Mouse (Mus musculus) lung, postnatal 25 days (tissue): ENCODE measurements around the gene Dnase1.
"Not testable (repeated sequence)": the region's sequence is repeated elsewhere in the genome, so short reads cannot be mapped to it uniquely, and the experiment has no call there.

Experiments
- DNase-seq: peaks from one replicate; pipeline ENCODE4 v3.0.0; 2022; ENCODE audit warnings: low spot score

The Dnase1 gene

DNA sequence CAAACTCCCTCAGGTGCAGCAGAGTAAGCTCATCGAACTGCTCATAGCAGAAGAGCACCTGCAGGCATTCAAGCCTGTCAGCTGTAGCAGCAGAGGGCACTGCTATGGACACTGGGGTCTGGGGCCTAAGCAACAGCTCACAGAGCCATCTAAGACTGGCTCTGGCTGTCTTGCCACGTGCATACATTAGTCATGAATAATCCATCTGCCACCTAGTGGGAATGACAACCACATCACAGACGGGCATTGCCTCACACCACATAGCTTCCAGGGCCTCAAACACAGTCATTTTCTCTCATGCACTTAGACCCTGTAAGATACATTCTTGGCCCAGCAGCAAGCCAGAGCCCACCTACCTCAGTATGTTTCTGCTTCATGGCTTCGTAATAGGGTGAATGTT is 8.8 kb downstream of the Dnase1 start:
- no peak for DNase-seq

GRCm38 (mm10) chr16:4052601-4053000 is 15.9 kb downstream of the Dnase1 start:
- DNase-seq, result no peak

DNA sequence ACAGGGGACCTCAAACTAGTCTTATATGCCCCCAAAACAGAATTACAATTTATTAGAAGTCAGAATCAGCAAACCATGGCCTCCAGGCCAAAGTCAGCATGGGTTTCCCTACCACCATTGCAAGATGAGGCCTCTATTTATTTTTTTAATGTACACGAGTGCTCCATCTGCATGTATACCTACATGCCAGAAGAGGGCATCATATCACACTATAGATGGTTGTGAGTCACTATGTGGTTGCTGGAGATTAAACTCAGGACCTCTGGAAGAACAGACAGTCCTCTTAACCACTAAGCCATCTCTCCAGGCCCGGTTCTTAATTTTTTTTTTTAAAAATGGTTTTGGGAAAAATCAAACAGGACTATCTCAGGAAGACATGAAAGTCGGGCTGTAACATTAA is 17.1 kb downstream of the Dnase1 start:
- no peak for DNase-seq

DNA sequence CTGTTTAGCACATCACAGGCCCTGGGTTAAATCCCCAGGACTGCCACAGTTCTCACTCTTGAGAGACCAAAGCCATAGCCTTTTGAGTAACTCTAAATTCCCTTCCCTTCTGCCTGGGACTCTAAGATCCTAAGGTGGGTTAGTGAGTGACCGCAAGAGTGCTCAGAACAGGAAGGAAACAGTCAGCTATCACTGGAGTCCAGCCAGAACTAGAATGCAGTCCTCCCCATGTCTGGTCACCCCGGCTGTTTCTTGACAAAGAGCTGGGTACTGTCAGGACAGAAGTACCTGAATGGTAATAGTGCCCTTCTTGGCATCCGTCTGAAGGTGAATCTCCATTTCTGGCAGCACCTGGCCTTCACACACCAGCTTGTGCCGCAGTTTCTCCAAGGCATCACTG is 28.2 kb downstream of the Dnase1 start:
- DNase-seq, result no peak

GRCm38 (mm10) chr16:4068588-4068987 is 31.8 kb downstream of the Dnase1 start:
- DNase-seq, result peak; percentile 61

- DNase-seq, result no peak
Observed at GRCm38 (mm10) chr16:4074297-4074696, 37.6 kb downstream of the Dnase1 start.

GRCm38 (mm10) chr16:4074836-4075235 is 38.1 kb downstream of the Dnase1 start:
- DNase-seq, result no peak

DNA sequence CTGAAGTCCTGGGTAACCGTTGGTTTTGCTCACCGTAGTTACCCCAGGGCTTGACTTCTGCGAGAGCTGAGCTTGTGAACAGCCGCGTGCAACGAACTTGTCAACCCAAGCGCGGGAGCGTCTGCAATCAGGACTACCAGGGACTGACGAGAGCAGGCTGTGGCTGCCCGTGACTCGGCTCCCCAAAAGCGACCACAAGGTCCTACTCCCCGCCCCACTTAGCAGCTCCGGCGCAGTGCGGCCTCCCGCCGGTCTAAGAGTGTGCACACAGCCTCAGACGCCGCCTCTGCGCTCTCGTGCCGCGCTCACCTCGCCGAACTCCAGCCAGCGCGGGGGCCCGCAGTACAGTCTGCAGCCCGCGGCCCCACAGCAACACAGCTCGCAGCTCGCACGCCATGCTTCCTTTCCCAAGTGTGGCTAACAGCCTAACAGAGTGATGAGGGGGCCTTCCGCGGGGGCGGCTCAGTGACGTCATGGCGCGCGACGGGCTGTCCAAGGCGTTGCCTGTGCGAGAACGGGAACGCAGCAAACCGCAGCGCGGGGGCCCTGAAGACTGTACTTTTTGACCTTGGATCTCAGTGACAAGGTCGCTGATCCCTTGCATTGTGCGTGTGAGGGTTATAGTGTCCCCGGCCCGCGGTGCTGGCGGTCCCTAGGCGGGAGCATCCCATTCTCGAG is 40.8 kb downstream of the Dnase1 start, which contains the start of gene Trap1:
Trap1 (minus strand) TSS at position 444 of the 678 bp plus-strand sequence.
- peak; percentile 93 for DNase-seq

DNA sequence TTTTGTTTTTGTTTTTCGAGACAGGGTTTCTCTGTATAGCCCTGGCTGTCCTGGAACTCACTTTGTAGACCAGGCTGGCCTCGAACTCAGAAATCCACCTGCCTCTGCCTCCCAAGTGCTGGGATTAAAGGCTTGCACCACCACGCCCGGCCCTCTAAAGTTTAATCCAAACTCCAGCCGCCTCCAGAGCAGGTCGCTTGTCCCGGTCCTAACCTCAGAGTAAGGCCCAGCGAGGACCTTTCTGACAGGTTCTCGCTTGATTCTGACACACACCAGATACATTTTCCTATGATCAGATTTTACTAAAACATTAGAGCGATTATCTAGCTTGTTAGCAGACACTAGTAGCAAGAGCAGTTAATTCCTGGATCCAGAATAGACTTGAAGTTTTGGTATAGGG is 41.6 kb downstream of the Dnase1 start:
- DNase-seq, result not testable (repeated sequence)

GRCm38 (mm10) chr16:4079656-4080055 is 42.9 kb downstream of the Dnase1 start:
- DNase-seq, result peak; percentile 50

DNA sequence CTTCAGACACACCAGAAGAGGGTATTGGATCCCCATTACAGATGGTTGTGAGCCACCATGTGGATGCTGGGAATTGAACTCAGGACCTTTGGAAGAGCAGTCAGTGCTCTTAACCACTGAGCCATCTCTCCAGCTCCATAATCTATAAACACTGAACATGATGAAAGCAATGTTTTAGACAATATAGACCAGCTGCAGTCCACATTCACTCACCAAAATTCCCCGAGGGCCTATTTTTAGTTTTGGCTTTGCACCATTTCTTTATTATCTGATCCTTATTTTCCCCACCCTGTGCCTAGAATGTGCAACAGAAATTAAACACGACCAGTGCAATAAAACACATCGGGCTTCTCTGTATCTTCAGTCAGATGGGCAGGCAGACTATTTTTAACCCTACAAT is 43.7 kb downstream of the Dnase1 start:
- not testable (repeated sequence) for DNase-seq

DNA sequence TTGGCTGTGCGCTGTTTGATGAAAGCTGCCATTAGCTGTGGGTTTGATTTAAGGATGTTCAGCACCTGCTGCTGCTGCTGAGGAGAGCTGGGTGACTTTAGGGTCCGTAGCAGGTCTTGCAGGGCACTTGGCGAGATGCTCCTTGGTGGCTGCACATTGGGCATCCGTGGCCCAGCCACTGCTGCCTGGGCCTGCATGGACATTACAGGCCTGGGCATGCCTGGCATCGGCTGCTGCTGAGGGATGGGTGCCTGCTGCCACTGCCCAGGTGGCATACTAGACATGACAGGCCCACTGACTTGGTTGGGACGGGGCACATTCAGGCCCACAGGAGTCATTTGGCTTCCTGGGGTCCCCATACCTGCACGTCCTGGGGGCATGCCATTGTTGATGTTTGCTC is 48.3 kb downstream of the Dnase1 start:
- no peak for DNase-seq

DNA sequence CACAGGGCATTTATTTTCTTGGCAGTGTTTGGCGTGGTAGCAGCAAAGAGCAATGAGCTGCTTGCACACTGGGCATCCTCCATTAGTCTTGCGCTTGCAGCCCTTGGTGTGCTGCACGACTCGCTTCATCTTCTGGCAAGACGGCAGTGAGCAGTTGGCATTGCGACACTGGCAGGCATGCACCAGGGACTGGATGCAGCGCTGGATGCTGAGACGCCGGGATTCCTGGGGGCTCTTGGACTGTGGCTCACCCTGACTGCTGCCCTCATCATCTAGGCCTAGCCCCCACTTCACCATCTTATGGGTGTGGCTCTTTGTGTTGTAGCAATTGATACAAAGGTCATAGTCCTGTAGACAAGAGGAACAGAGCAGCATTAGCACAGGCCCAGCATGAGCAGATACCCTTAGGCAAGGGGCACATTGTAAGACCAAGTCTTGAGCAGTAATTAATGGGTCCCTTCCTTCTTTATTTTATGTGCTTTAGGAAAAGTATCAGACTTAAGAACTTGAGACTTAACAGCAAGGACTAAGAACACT is 49.2 kb downstream of the Dnase1 start:
- no peak for DNase-seq

DNA sequence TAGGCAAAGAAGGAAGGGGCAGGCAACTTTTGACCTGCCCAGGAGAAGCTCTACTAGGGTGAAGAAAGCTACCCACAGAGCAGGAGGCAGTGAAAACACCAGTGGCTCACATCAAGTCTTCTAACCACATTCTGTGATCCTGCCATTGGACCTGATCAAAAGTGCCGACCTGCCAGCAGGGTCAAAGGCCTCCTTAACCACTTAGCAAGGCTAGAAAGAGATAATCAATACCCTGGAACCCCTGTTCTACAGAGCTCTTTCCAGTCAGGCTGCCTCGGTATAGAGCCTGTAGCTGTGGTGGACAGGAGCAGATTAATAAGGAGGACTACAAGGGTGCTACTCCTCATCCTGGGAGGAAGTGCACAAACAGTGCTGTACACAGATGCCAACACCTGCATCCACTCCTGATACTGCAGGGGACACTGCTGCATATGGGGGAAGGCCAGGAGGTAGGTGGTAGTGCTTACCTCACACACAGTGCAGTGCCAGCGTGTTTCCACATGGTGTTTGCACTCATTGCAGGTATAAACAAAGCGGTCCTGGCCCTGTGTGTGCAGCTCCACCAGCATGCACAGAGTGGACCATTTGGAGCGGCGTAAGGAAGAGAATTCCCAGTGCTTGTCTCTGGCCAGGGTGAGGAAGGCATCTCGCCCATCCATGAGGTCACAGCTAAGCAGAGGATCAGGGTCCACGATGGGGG is 50.6 kb downstream of the Dnase1 start:
- no peak for DNase-seq
